Mouse (Mus musculus): ENCODE results near the gene Tnr.

GRCm38 (mm10) chr1:159865696-159866095, 342.1 kb downstream of the Tnr start:
- TF ChIP-seq CTCF (IDR thresholded peaks at IDR 0.05; ENCODE audit: extremely low read depth, insufficient read depth, insufficient read length, insufficient replicate concordance) (no peak), POLR2A (IDR thresholded peaks at IDR 0.05; ENCODE audit: low read depth, low read length) (no peak)
